Mouse (Mus musculus): Measurements from ENCODE around the gene Gabrg3. TPM values are rescaled to one million over a fixed set of nuclear protein-coding genes. Genes with fewer than 3 reads are reported as not detected.

Gene Gabrg3
- polyA plus RNA-seq, 1 experiment from 2014 or later, result 0.78 TPM

DNA sequence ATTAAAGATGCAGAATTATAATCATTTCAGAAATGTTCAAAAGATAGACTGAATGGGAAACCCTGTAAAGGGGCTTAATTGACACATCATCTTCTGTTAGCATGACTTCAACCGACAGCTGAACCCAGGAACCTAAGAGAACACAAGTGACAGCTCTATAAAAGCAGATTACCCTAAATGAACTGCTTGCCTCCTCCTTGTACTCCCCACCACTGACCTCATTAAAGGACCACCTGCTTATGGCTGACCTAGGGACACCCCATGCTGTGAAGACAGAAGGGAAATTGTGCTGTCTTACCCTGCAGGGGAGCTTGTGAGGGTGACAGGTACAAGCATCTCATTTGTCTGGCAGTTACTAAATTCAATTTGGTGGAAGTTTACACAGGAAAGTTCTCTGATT is 467.5 kb downstream of the Gabrg3 start:
- Histone ChIP-seq H3K27me3 (ENCODE audit: control insufficient read depth, insufficient read depth, low read length) (no peaks in the 10 kb centered on the region), H3K36me3 (ENCODE audit: control insufficient read depth, insufficient read depth, low read length) (no peaks in the 10 kb centered on the region), H3K4me3 (ENCODE audit: control insufficient read depth in 1 of 2, insufficient read depth in 1 of 2, low read depth in 1 of 2, low read length in 2 of 2) (no peak overlapping the region), H3K27ac (replicated peaks in 1 of 2; ENCODE audit: control insufficient read depth in 1 of 2, insufficient read depth in 1 of 2, low read depth in 2 of 2, low read length in 2 of 2) (no peak overlapping the region), H3K9me3 (ENCODE audit: control insufficient read depth, low read length) (0 out of 2 replicates have a peak, but pooled peaks cover 10% of the 10 kb centered on the region), H3K4me1 (ENCODE audit: control insufficient read depth in 2 of 2, insufficient read depth in 2 of 2, low read length in 2 of 2) (no peaks in the 10 kb centered on the region), H3K9ac (ENCODE audit: low read length) (no peak overlapping the region), H3K4me2 (ENCODE audit: low read length) (no peak overlapping the region)
- no peak for ATAC-seq (ENCODE audit: insufficient number of reproducible peaks, insufficient read depth, low FRiP score, low read depth)
- 69% methylated on average over 1 of the region's 1 CpGs for WGBS

DNA sequence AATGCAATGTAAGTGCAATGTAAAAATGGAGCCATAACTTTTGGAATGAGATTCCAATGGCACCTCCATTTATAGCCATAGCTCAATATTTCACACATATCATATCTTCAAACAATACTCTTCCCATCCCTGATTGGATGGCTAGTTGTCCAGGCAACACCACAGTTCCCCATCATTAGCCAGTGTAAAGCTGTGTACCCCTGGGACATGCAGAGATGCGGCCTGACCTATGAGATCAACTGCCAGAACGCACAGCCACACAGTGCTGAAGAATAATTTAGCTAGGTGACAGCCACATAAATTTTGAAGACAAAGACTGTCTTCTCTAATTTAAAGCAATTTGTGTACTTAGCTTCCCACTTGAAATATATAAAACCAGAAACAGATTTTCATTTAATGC is 472.1 kb downstream of the Gabrg3 start:
- no peaks in the 10 kb centered on the region for H3K4me1 ChIP-seq (ENCODE audit: control insufficient read depth in 2 of 2, insufficient read depth in 2 of 2, low read length in 2 of 2)
- no peak overlapping the region for H3K4me3 ChIP-seq (ENCODE audit: control insufficient read depth in 1 of 2, insufficient read depth in 1 of 2, low read depth in 1 of 2, low read length in 2 of 2)
- H3K27me3 ChIP-seq (ENCODE audit: control insufficient read depth, insufficient read depth, low read length), result no peaks in the 10 kb centered on the region
- WGBS, result 78% methylated on average over 2 of the region's 2 CpGs
- H3K36me3 ChIP-seq (ENCODE audit: control insufficient read depth, insufficient read depth, low read length), result no peaks in the 10 kb centered on the region
- no peak overlapping the region for H3K27ac ChIP-seq (replicated peaks in 1 of 2; ENCODE audit: control insufficient read depth in 1 of 2, insufficient read depth in 1 of 2, low read depth in 2 of 2, low read length in 2 of 2)
- H3K9ac ChIP-seq (ENCODE audit: low read length), result no peak overlapping the region
- 0 out of 2 replicates have a peak, but pooled peaks cover 11% of the 10 kb centered on the region for H3K9me3 ChIP-seq (ENCODE audit: control insufficient read depth, low read length)
- no peak for ATAC-seq (ENCODE audit: insufficient number of reproducible peaks, insufficient read depth, low FRiP score, low read depth)
- no peak overlapping the region for H3K4me2 ChIP-seq (ENCODE audit: low read length)

DNA sequence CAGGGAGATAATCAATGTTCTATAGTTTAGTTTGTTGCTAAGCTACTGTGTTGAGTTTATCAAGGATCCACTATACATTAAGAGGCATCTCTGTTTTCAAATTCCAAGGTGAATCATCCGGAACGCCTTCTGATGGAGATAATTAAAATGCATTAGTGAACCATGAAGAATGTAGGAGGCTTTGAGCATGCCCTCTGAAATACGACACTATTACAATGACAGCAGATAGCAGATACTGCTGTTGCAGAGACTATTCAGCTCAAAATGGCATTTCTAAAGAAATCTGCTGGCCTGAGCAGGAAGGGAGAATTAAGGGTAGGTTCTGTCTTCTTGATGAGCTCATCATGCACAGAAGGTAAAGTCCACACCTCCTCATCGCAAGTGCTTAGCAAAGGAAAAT is 487.2 kb downstream of the Gabrg3 start:
- Histone ChIP-seq H3K9ac (ENCODE audit: low read length) (no peak overlapping the region), H3K9me3 (ENCODE audit: control insufficient read depth, low read length) (no peaks in the 10 kb centered on the region), H3K4me2 (ENCODE audit: low read length) (no peak overlapping the region), H3K4me3 (ENCODE audit: control insufficient read depth in 1 of 2, insufficient read depth in 1 of 2, low read depth in 1 of 2, low read length in 2 of 2) (no peak overlapping the region), H3K36me3 (ENCODE audit: control insufficient read depth, insufficient read depth, low read length) (no peaks in the 10 kb centered on the region), H3K27ac (replicated peaks in 1 of 2; ENCODE audit: control insufficient read depth in 1 of 2, insufficient read depth in 1 of 2, low read depth in 2 of 2, low read length in 2 of 2) (no peak overlapping the region), H3K4me1 (ENCODE audit: control insufficient read depth in 2 of 2, insufficient read depth in 2 of 2, low read length in 2 of 2) (no peaks in the 10 kb centered on the region), H3K27me3 (ENCODE audit: control insufficient read depth, insufficient read depth, low read length) (no peaks in the 10 kb centered on the region)
- WGBS, result 57% methylated on average over 4 of the region's 4 CpGs
- ATAC-seq (ENCODE audit: insufficient number of reproducible peaks, insufficient read depth, low FRiP score, low read depth), result no peak

DNA sequence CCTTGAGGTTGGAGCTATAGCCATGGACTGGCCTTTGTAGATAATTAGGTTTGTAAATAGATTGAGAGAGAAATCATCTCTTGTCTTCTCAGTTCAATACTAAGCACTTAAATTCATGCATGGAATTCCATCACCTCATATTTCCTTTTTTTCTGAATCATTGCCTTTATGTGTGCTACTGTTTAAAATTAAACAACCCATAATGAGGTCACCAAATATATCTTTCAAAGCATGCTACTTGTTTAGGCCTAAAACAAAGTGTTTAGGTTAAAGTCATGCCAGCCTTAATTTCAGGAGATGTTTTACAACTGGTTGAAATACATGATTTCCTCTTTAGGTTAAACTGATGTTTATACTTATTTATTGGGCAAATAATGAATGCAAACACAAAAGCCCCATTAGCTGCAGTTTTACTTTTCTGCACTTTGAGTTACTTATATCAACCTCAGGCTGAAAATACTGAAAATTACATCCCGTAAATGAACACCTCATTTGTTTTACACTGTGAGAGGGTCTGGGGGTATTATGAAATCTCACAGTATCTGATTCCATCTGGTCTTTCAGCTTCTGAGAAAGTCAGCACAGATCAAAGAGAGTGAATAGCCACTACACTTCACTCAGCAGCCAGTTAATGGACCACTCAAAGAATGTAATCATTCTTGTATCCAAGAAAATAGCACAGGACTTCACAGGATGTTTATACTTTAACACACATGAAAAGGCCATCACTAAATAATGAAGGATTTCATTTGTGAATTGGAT is 519.5 kb downstream of the Gabrg3 start:
- WGBS, result 87% methylated on average over 1 of the region's 1 CpGs
- peaks cover 3% of the 10 kb centered on the region; the same call in 1 of the 2 replicates for H3K9me3 ChIP-seq (ENCODE audit: control insufficient read depth, low read length)
- no peak overlapping the region for H3K27ac ChIP-seq (replicated peaks in 1 of 2; ENCODE audit: control insufficient read depth in 1 of 2, insufficient read depth in 1 of 2, low read depth in 2 of 2, low read length in 2 of 2)
- no peak overlapping the region for H3K4me2 ChIP-seq (ENCODE audit: low read length)
- no peaks in the 10 kb centered on the region for H3K4me1 ChIP-seq (ENCODE audit: control insufficient read depth in 2 of 2, insufficient read depth in 2 of 2, low read length in 2 of 2)
- no peaks in the 10 kb centered on the region for H3K36me3 ChIP-seq (ENCODE audit: control insufficient read depth, insufficient read depth, low read length)
- no peaks in the 10 kb centered on the region for H3K27me3 ChIP-seq (ENCODE audit: control insufficient read depth, insufficient read depth, low read length)
- ATAC-seq (ENCODE audit: insufficient number of reproducible peaks, insufficient read depth, low FRiP score, low read depth), result no peak
- no peak overlapping the region for H3K4me3 ChIP-seq (ENCODE audit: control insufficient read depth in 1 of 2, insufficient read depth in 1 of 2, low read depth in 1 of 2, low read length in 2 of 2)
- no peak overlapping the region for H3K9ac ChIP-seq (ENCODE audit: low read length)

GRCm38 (mm10) chr7:56843565-56843964 is 543.4 kb downstream of the Gabrg3 start:
- no peak overlapping the region for H3K9ac ChIP-seq (ENCODE audit: low read length)
- no peaks in the 10 kb centered on the region for H3K4me1 ChIP-seq (ENCODE audit: control insufficient read depth in 2 of 2, insufficient read depth in 2 of 2, low read length in 2 of 2)
- no peak overlapping the region for H3K4me3 ChIP-seq (ENCODE audit: control insufficient read depth in 1 of 2, insufficient read depth in 1 of 2, low read depth in 1 of 2, low read length in 2 of 2)
- ATAC-seq (ENCODE audit: insufficient number of reproducible peaks, insufficient read depth, low FRiP score, low read depth), result no peak
- no peaks in the 10 kb centered on the region for H3K9me3 ChIP-seq (ENCODE audit: control insufficient read depth, low read length)
- no peaks in the 10 kb centered on the region for H3K27me3 ChIP-seq (ENCODE audit: control insufficient read depth, insufficient read depth, low read length)
- H3K4me2 ChIP-seq (ENCODE audit: low read length), result no peak overlapping the region
- no peaks in the 10 kb centered on the region for H3K36me3 ChIP-seq (ENCODE audit: control insufficient read depth, insufficient read depth, low read length)
- 81% methylated on average over 5 of the region's 5 CpGs for WGBS
- no peak overlapping the region for H3K27ac ChIP-seq (replicated peaks in 1 of 2; ENCODE audit: control insufficient read depth in 1 of 2, insufficient read depth in 1 of 2, low read depth in 2 of 2, low read length in 2 of 2)

DNA sequence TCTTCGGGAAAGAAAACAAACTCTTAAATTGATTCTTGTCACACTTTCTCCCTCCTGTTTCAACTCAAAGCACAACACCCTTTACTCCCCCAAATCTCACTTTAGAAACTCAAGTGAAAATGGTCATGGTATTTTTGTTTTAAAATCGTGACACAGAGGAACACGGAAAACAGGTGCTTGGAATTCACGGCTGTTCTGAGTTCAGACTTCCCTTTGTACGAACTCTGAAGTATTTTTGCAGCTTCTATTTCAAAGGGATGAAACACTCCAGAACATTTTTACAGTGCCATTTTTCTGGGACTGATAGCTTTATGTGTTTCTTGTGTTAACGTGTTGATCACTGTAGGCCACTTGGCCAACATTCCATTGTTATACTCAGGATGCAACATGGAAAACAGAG is 561.5 kb downstream of the Gabrg3 start:
- Histone ChIP-seq H3K9ac (ENCODE audit: low read length) (no peak overlapping the region), H3K27ac (replicated peaks in 1 of 2; ENCODE audit: control insufficient read depth in 1 of 2, insufficient read depth in 1 of 2, low read depth in 2 of 2, low read length in 2 of 2) (no peak overlapping the region), H3K36me3 (ENCODE audit: control insufficient read depth, insufficient read depth, low read length) (no peaks in the 10 kb centered on the region), H3K9me3 (ENCODE audit: control insufficient read depth, low read length) (no peaks in the 10 kb centered on the region), H3K4me1 (ENCODE audit: control insufficient read depth in 2 of 2, insufficient read depth in 2 of 2, low read length in 2 of 2) (no peaks in the 10 kb centered on the region), H3K27me3 (ENCODE audit: control insufficient read depth, insufficient read depth, low read length) (no peaks in the 10 kb centered on the region), H3K4me2 (ENCODE audit: low read length) (no peak overlapping the region), H3K4me3 (ENCODE audit: control insufficient read depth in 1 of 2, insufficient read depth in 1 of 2, low read depth in 1 of 2, low read length in 2 of 2) (no peak overlapping the region)
- 73% methylated on average over 6 of the region's 6 CpGs for WGBS
- ATAC-seq (ENCODE audit: insufficient number of reproducible peaks, insufficient read depth, low FRiP score, low read depth), result no peak

DNA sequence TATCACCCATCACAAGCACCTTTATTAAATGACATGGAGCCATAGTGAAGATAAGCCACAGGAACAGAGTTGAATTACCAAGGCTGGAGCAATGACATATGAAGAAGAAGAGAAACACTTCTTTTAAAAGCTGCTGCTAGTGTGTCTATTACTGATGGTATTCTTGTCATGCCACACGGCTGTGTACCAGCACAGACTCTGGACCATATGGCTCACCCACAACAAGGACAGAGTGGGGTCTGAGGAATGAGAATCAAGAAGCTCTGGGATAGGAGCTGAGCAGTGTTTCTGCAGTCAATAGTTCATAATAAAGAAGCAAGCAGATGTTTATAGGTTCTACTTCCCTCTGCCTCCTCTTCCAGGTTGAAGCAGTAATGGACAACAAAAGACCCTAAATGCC is 585.1 kb downstream of the Gabrg3 start:
- Histone ChIP-seq H3K27me3 (ENCODE audit: control insufficient read depth, insufficient read depth, low read length) (no peaks in the 10 kb centered on the region), H3K36me3 (ENCODE audit: control insufficient read depth, insufficient read depth, low read length) (no peaks in the 10 kb centered on the region), H3K9me3 (ENCODE audit: control insufficient read depth, low read length) (no peaks in the 10 kb centered on the region), H3K27ac (replicated peaks in 1 of 2; ENCODE audit: control insufficient read depth in 1 of 2, insufficient read depth in 1 of 2, low read depth in 2 of 2, low read length in 2 of 2) (no peak overlapping the region), H3K4me2 (ENCODE audit: low read length) (no peak overlapping the region), H3K4me3 (ENCODE audit: control insufficient read depth in 1 of 2, insufficient read depth in 1 of 2, low read depth in 1 of 2, low read length in 2 of 2) (no peak overlapping the region), H3K9ac (ENCODE audit: low read length) (no peak overlapping the region), H3K4me1 (ENCODE audit: control insufficient read depth in 2 of 2, insufficient read depth in 2 of 2, low read length in 2 of 2) (no peaks in the 10 kb centered on the region)
- 68% methylated on average over 1 of the region's 1 CpGs for WGBS
- no peak for ATAC-seq (ENCODE audit: insufficient number of reproducible peaks, insufficient read depth, low FRiP score, low read depth)

DNA sequence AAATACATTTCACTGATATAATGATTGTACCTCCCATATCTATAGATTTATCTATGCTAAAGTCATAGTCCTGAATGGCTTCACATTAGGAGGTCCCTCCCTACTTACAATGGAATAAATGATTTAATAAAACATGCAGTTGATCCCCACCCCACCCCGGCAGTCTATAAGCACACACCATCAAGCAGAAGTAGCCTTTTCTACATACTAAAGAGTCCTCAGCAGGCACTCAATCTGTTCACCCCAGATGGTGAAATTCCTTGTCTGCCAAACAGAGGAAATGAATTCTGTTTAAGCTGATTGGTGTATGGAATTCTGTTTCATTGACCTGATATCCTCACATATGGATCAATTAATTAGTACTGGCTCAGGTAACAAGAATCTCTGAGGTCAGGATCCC is 607.9 kb downstream of the Gabrg3 start:
- Histone ChIP-seq H3K9me3 (ENCODE audit: control insufficient read depth, low read length) (0 out of 2 replicates have a peak, but pooled peaks cover 3% of the 10 kb centered on the region), H3K9ac (ENCODE audit: low read length) (no peak overlapping the region), H3K36me3 (ENCODE audit: control insufficient read depth, insufficient read depth, low read length) (no peaks in the 10 kb centered on the region), H3K27ac (replicated peaks in 1 of 2; ENCODE audit: control insufficient read depth in 1 of 2, insufficient read depth in 1 of 2, low read depth in 2 of 2, low read length in 2 of 2) (no peak overlapping the region), H3K4me1 (ENCODE audit: control insufficient read depth in 2 of 2, insufficient read depth in 2 of 2, low read length in 2 of 2) (no peaks in the 10 kb centered on the region), H3K27me3 (ENCODE audit: control insufficient read depth, insufficient read depth, low read length) (no peaks in the 10 kb centered on the region), H3K4me2 (ENCODE audit: low read length) (no peak overlapping the region), H3K4me3 (ENCODE audit: control insufficient read depth in 1 of 2, insufficient read depth in 1 of 2, low read depth in 1 of 2, low read length in 2 of 2) (no peak overlapping the region)
- 82% methylated on average over 1 of the region's 1 CpGs for WGBS
- no peak for ATAC-seq (ENCODE audit: insufficient number of reproducible peaks, insufficient read depth, low FRiP score, low read depth)

Data from heart, embryonic 14.5 days (tissue).